Mouse (Mus musculus): ENCODE results near the gene Ncstn. TPM values are rescaled to one million over a fixed set of nuclear protein-coding genes. Genes with fewer than 3 reads are reported as not detected.

The Ncstn gene
- total RNA-seq (2022): 10 to 100 TPM; 62.4 to 69.8 (median 64.3) TPM

- peak; percentile 82 to 91 for DNase-seq (ENCODE audit: low spot score in 2 of 2)
Observed at GRCm38 (mm10) chr1:172082101-172082898, at the start of gene Ncstn, which contains the start of gene Copa. Ncstn (minus strand) TSS chr1:172082795. Copa (plus strand) TSS chr1:172082529.

- DNase-seq (ENCODE audit: low spot score in 2 of 2): no peak
Observed at GRCm38 (mm10) chr1:172132319-172132718, 49.7 kb upstream of the Ncstn start.

GRCm38 (mm10) chr1:172129780-172130179, 47.2 kb upstream of the Ncstn start:
- DNase-seq (ENCODE audit: low spot score in 2 of 2): no peak

GRCm38 (mm10) chr1:172129108-172129507, 46.5 kb upstream of the Ncstn start:
- no peak for DNase-seq (ENCODE audit: low spot score in 2 of 2)

GRCm38 (mm10) chr1:172128563-172128962, 46.0 kb upstream of the Ncstn start:
- no peak for DNase-seq (ENCODE audit: low spot score in 2 of 2)

- DNase-seq (ENCODE audit: low spot score in 2 of 2): no peak
Observed at GRCm38 (mm10) chr1:172127487-172127886, 44.9 kb upstream of the Ncstn start.

GRCm38 (mm10) chr1:172126376-172127347, 44.1 kb upstream of the Ncstn start, which contains the start of gene Pex19:
Pex19 (plus strand) TSS chr1:172126755.
- peak; percentile 50 to 54 for DNase-seq (ENCODE audit: low spot score in 2 of 2)

GRCm38 (mm10) chr1:172124572-172124971, 42.0 kb upstream of the Ncstn start:
- no peak for DNase-seq (ENCODE audit: low spot score in 2 of 2)

GRCm38 (mm10) chr1:172122671-172123070, 40.1 kb upstream of the Ncstn start:
- no peak for DNase-seq (ENCODE audit: low spot score in 2 of 2)

- DNase-seq (ENCODE audit: low spot score in 2 of 2): no peak
Observed at GRCm38 (mm10) chr1:172119720-172120119, 37.1 kb upstream of the Ncstn start.

- DNase-seq (ENCODE audit: low spot score in 2 of 2): no peak
Observed at GRCm38 (mm10) chr1:172119100-172119499, 36.5 kb upstream of the Ncstn start.

- no peak for DNase-seq (ENCODE audit: low spot score in 2 of 2)
Observed at GRCm38 (mm10) chr1:172116948-172117347, 34.4 kb upstream of the Ncstn start.

- DNase-seq (ENCODE audit: low spot score in 2 of 2): no peak
Observed at GRCm38 (mm10) chr1:172107777-172108477, 25.3 kb upstream of the Ncstn start.

GRCm38 (mm10) chr1:172105101-172105500, 22.5 kb upstream of the Ncstn start:
- DNase-seq (ENCODE audit: low spot score in 2 of 2): no peak

GRCm38 (mm10) chr1:172103619-172104018, 21.0 kb upstream of the Ncstn start:
- no peak for DNase-seq (ENCODE audit: low spot score in 2 of 2)

GRCm38 (mm10) chr1:172099325-172100033, 16.9 kb upstream of the Ncstn start:
- no peak for DNase-seq (ENCODE audit: low spot score in 2 of 2)

- no peak for DNase-seq (ENCODE audit: low spot score in 2 of 2)
Observed at GRCm38 (mm10) chr1:172095202-172095601, 12.6 kb upstream of the Ncstn start.

GRCm38 (mm10) chr1:172094295-172094694, 11.7 kb upstream of the Ncstn start:
- DNase-seq (ENCODE audit: low spot score in 2 of 2): no peak

GRCm38 (mm10) chr1:172093522-172093921, 10.9 kb upstream of the Ncstn start:
- no peak for DNase-seq (ENCODE audit: low spot score in 2 of 2)

GRCm38 (mm10) chr1:172082899-172083445, 377 bp upstream of the Ncstn start:
- no peak for DNase-seq (ENCODE audit: low spot score in 2 of 2)

Data from left cerebral cortex, adult 8-10 months (tissue).